ENCODE assay signal across 17 mouse cellular contexts in the genomic region with DNA sequence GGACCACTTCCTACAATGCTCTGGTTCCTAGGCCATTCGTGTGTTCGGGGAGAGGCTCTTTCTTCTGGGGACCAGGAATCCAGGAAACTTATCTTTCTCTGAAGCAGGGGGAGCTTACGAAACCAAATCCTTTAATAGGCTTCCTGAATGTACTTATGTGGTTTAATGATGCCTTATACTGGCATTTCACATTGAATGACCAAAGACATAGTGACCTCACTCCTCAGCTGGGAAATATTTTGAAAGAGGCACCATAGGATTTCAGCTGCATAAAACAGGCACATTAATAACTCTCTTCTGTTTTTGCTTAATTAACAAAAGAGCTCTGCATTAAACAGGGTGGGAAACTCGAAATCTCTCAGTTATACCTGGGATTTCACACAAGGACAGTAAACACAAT.
"Had no signal": no experiment of that assay in that cellular context is flagged by ENCODE, and none has a peak within 500 bp of the region (broad histone marks: within the 10 kb centered on the region; RNA-seq: fewer than 3 reads in every experiment).

No protein-coding gene starts in this region.

- H3K4me1 ChIP-seq: kidney, embryonic 15.5 days; limb, embryonic 12.5 days; limb, embryonic 15.5 days; midbrain, embryonic 10.5 days; midbrain, embryonic 13.5 days; neural tube, embryonic 13.5 days had no signal

- ATAC-seq: liver, postnatal 0 days; midbrain, embryonic 13.5 days; midbrain, embryonic 16.5 days had no signal

- H3K27ac ChIP-seq: kidney, embryonic 15.5 days; limb, embryonic 12.5 days; limb, embryonic 15.5 days; liver, embryonic 14.5 days; midbrain, embryonic 13.5 days; neural tube, embryonic 13.5 days had no signal

- H3K9me3 ChIP-seq: kidney, embryonic 15.5 days; limb, embryonic 12.5 days; limb, embryonic 15.5 days; megakaryocyte, embryonic 14.5 days; midbrain, embryonic 10.5 days; midbrain, embryonic 13.5 days; neural tube, embryonic 13.5 days had no signal

- H3K4me3 ChIP-seq: kidney, embryonic 15.5 days; limb, embryonic 12.5 days; limb, embryonic 15.5 days; megakaryocyte, embryonic 14.5 days; midbrain, embryonic 10.5 days; midbrain, embryonic 13.5 days; myocyte; neural tube, embryonic 13.5 days had no signal

- H3K27me3 ChIP-seq: kidney, embryonic 15.5 days; limb, embryonic 12.5 days; limb, embryonic 15.5 days; megakaryocyte, embryonic 14.5 days; midbrain, embryonic 13.5 days; neural tube, embryonic 13.5 days had no signal

- H3K4me2 ChIP-seq: kidney, embryonic 15.5 days; limb, embryonic 12.5 days; limb, embryonic 15.5 days; liver, embryonic 11.5 days; midbrain, embryonic 13.5 days; neural tube, embryonic 13.5 days had no signal

- DNase-seq: kidney, adult 8-10 months; left cerebral cortex, postnatal 4 days; liver, postnatal 0 days; lung, postnatal 36 days; thymus, adult 18-20 months; thymus, postnatal 36 days had no signal

- H3K9ac ChIP-seq: kidney, embryonic 15.5 days; limb, embryonic 12.5 days; limb, embryonic 15.5 days; liver, embryonic 14.5 days; liver, postnatal 0 days; midbrain, embryonic 13.5 days; neural tube, embryonic 13.5 days had no signal
